Mouse (Mus musculus) G1E (cell line): Measurements from ENCODE around the gene P2ry1. TPM values are rescaled to one million over a fixed set of nuclear protein-coding genes. Genes with fewer than 3 reads are reported as not detected.

Source experiments
- ATAC-seq: 2 replicates; pipeline ENCODE4 v1.8.0; 2016; ENCODE audit warnings: mild to moderate bottlenecking; ENCODE audit not compliant: insufficient number of reproducible peaks, poor library complexity, low FRiP score, severe bottlenecking; ENCODE audit errors: extremely low read depth
- DNase-seq: peaks from one replicate; pipeline ENCODE4 v3.0.0; 2012; ENCODE audit warnings: low spot score
- H3K27me3 ChIP-seq: 2 replicates; pipeline ENCODE4 v1.6.1; 2012; ENCODE audit warnings: mild to moderate bottlenecking, low read length, inconsistent platforms; ENCODE audit not compliant: insufficient read depth
- H3K36me3 ChIP-seq: replicated peaks from 2 replicates; pipeline ENCODE3; 2012; ENCODE audit warnings: mild to moderate bottlenecking, inconsistent platforms
- H3K4me1 ChIP-seq: 2 replicates; pipeline ENCODE4 v1.6.1; 2012; ENCODE audit warnings: low read depth, low read length, inconsistent platforms, mixed read lengths; ENCODE audit not compliant: insufficient read depth
- H3K4me3 ChIP-seq: 2 replicates; pipeline ENCODE4 v1.5.1; 2012; ENCODE audit warnings: low read depth, mild to moderate bottlenecking, inconsistent platforms, low read length, moderate library complexity, mixed read lengths
- H3K9me3 ChIP-seq: replicated peaks from 2 replicates; pipeline ENCODE4 v1.6.1; 2012; ENCODE audit warnings: inconsistent platforms
- CTCF ChIP-seq: IDR thresholded peaks from 2 replicates; pipeline ENCODE4 v1.5.1; 2012; ENCODE audit warnings: low read depth, low read length, inconsistent platforms, mixed read lengths
- GATA1 ChIP-seq: IDR thresholded peaks from 2 replicates; pipeline ENCODE4 v1.6.1; 2012; ENCODE audit warnings: borderline replicate concordance, low read length, inconsistent platforms, mixed read lengths
- GATA2 ChIP-seq: IDR thresholded peaks from 2 replicates; pipeline ENCODE4 v1.6.1; 2012; ENCODE audit warnings: low read depth, low read length, inconsistent platforms, borderline replicate concordance
- POLR2AphosphoS5 ChIP-seq: IDR thresholded peaks from 2 replicates; pipeline ENCODE4 v1.6.1; 2012; ENCODE audit warnings: low read depth, low read length, inconsistent platforms; ENCODE audit not compliant: insufficient replicate concordance
- TAL1 ChIP-seq: conservative IDR thresholded peaks from 2 replicates; pipeline ENCODE4 v1.6.1; 2012; ENCODE audit warnings: low read depth, low read length, inconsistent platforms, mixed read lengths
- polyA plus RNA-seq: library from polyadenylated mRNA; stranded (reverse); fragments of >175 nt; gene quantifications from 2 replicates; pipeline ENCODE4 v1.2.3, GENCODE M21; 2012
- total RNA-seq, 2 experiments: library from RNA; stranded (forward) in 1 of 2; stranded (reverse) in 1 of 2; fragments of 200-1000 nt in 1 of 2; fragments of >200 nt in 1 of 2; fragmentation: Nextera tagmentation in 1 of 2; gene quantifications; 2 replicates each; pipeline ENCODE4 v1.2.3; 2014 to 2017

Gene P2ry1
- total RNA-seq (2014; fragmentation: Nextera tagmentation): 9.0 and 9.3 TPM in 2 replicates
- total RNA-seq (2017): 26.4 and 29.1 TPM in 2 replicates
- 3.1 and 3.8 TPM in 2 replicates for polyA plus RNA-seq

GRCm38 (mm10) chr3:61002587-61003501 is at the start of gene P2ry1:
P2ry1 (plus strand) TSS chr3:61002795.
- ATAC-seq (peak; percentile 80), DNase-seq (peak; percentile 97)
- no peak for TF ChIP-seq GATA2
- TF ChIP-seq GATA1: no peak
- TF ChIP-seq POLR2AphosphoS5: no peak
- no peak for TF ChIP-seq TAL1
- TF ChIP-seq CTCF: no peak
- peaks cover 24% of the 10 kb centered on the region for H3K4me1 ChIP-seq
- H3K27me3 ChIP-seq: peaks cover 6% of the 10 kb centered on the region; the same call in 1 of the 2 replicates
- peaks cover 7% of the 10 kb centered on the region for H3K36me3 ChIP-seq
- no peaks in the 10 kb centered on the region for H3K9me3 ChIP-seq
- H3K4me3 ChIP-seq: peak within 1 kb of the TSS; percentile 74

- Histone ChIP-seq H3K4me3 (no peak overlapping the region), H3K9me3 (no peaks in the 10 kb centered on the region), H3K27me3 (no peaks in the 10 kb centered on the region), H3K4me1 (peaks cover 9% of the 10 kb centered on the region), H3K36me3 (no peaks in the 10 kb centered on the region)
- TF ChIP-seq CTCF (no peak), POLR2AphosphoS5 (no peak), GATA2 (no peak), GATA1 (no peak), TAL1 (no peak)
- DNase-seq: no peak
- no peak for ATAC-seq
Measured at GRCm38 (mm10) chr3:60953199-60953736, 49.3 kb upstream of the P2ry1 start.

- Histone ChIP-seq H3K9me3 (no peaks in the 10 kb centered on the region), H3K4me1 (peaks cover 9% of the 10 kb centered on the region), H3K36me3 (no peaks in the 10 kb centered on the region), H3K4me3 (no peak overlapping the region), H3K27me3 (no peaks in the 10 kb centered on the region)
- DNase-seq (no peak), ATAC-seq (peak; percentile 94)
- TF ChIP-seq GATA1: no peak
- TF ChIP-seq CTCF: no peak
- no peak for TF ChIP-seq GATA2
- no peak for TF ChIP-seq TAL1
- TF ChIP-seq POLR2AphosphoS5: no peak
Measured at GRCm38 (mm10) chr3:60954073-60954472, 48.5 kb upstream of the P2ry1 start.

DNA sequence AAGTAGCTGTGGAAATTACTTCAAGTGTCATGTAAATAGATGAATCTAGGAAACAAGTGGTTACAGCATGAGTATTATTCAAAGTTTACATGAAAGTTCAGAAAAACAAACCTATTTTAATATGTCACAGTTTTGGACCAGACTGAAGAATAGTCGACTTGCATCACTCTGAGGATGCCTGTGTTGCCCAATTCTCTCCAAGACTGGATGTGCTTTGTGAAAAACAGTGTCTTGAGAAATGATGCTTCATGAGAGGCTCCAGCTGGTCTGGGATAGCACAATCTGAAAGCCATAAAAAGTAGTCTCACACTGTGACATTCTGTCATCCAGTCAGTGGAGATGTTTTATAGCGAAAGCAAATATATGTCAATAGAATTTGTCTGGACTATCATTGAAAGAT is 43.8 kb upstream of the P2ry1 start:
- ATAC-seq: no peak
- H3K4me1 ChIP-seq: peaks cover 6% of the 10 kb centered on the region
- H3K36me3 ChIP-seq: no peaks in the 10 kb centered on the region
- no peaks in the 10 kb centered on the region for H3K27me3 ChIP-seq
- no peak for TF ChIP-seq TAL1
- TF ChIP-seq CTCF: no peak
- TF ChIP-seq GATA1: no peak
- TF ChIP-seq POLR2AphosphoS5: no peak
- no peak for TF ChIP-seq GATA2
- H3K9me3 ChIP-seq: no peaks in the 10 kb centered on the region
- DNase-seq: no peak
- H3K4me3 ChIP-seq: no peak overlapping the region

- DNase-seq (no peak), ATAC-seq (no peak)
- no peaks in the 10 kb centered on the region for H3K36me3 ChIP-seq
- no peak overlapping the region for H3K4me3 ChIP-seq
- H3K4me1 ChIP-seq: no peaks in the 10 kb centered on the region
- no peaks in the 10 kb centered on the region for H3K27me3 ChIP-seq
- TF ChIP-seq POLR2AphosphoS5: no peak
- no peaks in the 10 kb centered on the region for H3K9me3 ChIP-seq
Measured at GRCm38 (mm10) chr3:60965137-60965536, 37.5 kb upstream of the P2ry1 start.

GRCm38 (mm10) chr3:60974944-60975343 is 27.7 kb upstream of the P2ry1 start:
- no peak overlapping the region for H3K4me3 ChIP-seq
- no peaks in the 10 kb centered on the region for H3K36me3 ChIP-seq
- no peaks in the 10 kb centered on the region for H3K9me3 ChIP-seq
- ATAC-seq (no peak), DNase-seq (no peak)
- TF ChIP-seq TAL1 (no peak), POLR2AphosphoS5 (no peak), CTCF (no peak), GATA2 (no peak), GATA1 (no peak)
- no peaks in the 10 kb centered on the region for H3K27me3 ChIP-seq
- no peaks in the 10 kb centered on the region for H3K4me1 ChIP-seq
